Mouse (Mus musculus) cerebellum, adult (tissue): Measurements from ENCODE around the gene Ccdc188.
A peak's percentile ranks its signal among the peaks of the same experiment; 100 is the strongest.
"Not testable (repeated sequence)": the region's sequence is repeated elsewhere in the genome, so short reads cannot be mapped to it uniquely, and the experiment has no call there.

Experiments
- ATAC-seq: cut with Nextera tagmentation; 2 replicates; pipeline ENCODE4 v1.9.2; 2017; ENCODE audit warnings: mild to moderate bottlenecking, moderate library complexity, mixed read lengths; ENCODE audit not compliant: insufficient number of reproducible peaks, low FRiP score, low TSS enrichment

Ccdc188 gene

DNA sequence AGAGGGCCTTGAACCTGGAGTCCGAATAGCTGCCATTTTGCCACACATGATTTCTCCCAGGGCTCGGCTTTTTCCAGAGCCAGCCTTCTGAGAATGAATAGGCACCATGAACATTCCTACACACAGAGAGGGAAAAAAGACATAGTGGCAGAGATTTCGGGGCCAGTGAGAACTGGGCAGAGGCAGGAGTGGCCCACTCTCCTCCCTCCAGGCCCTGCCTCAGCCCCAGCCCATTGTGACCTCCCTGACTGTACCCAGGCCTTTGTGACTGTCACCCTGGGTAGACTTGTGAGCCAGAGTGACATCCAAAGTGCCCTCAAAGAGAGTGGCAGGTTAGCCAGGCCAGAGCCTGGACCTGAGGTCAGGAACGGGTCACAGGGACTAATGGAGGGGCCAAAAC, at the start of gene Ccdc188:
TSS of gene Ccdc188 (plus strand) at position 301 of the 400 bp plus-strand sequence.
- no peak for ATAC-seq

DNA sequence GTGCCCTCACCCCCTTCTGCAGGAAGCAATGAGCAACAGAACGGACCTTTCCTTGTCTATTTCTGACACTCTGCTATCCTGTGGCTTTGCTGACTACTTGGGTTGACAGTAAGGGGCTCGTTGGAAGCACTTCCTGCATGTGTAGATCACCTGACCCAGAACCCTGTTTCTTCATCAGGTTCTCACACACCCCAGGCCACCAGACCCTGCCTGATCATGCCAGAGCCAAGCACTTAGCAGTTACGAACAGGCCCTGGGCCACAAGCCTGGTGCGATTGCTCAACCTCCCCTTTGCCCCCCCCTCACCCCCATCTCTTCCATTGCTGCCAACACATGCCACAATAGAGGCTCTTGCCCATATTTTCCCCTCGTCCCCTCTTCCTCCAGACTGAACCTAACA, 48.5 kb upstream of the Ccdc188 start:
- ATAC-seq, result no peak

DNA sequence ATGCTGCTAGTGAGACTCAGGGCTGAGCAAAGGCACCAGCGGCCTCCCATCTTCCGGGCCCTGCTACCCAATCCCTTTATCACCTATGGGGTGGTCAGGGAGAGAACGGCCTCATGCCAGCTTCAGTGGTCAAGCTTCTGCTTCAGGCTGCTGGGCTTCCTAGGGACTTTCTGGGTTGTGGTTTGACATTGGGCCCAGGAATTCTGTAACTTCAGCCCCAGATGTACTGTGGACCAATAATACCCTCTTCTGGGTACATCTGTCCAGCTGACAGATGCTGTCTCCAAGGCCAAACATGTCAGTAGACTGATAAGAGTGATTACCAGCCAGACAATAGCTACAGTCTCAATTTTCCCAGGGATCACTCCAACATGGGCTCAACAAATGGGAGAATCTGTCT, 47.9 kb upstream of the Ccdc188 start:
- ATAC-seq, result no peak

DNA sequence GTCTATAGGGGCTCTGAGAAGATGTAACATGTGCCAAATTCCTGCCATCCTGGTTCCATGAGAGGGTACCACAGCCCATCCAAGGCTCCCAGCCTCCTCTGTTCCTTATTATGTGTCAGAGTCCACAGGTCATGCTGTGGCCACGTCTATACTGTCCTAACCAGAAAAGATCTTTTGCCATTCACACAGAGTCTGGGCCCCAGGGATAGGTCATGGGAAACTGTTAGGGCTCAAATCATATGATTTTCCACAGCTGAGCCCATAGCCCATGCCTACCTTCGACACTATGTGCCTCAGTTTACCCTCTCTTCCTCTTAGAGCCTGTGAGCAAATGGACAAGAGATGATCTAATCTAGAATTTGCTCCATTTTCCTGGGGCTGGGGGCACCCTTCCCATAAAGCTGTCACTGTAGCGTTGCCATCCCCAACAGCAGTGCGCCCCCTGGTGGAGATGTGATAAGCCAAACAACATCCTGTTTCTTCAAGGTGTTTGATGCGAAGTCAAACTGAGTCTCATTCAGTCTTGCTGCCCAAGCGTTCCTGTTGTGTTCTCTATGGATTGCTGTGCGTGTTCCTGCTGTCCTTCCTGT, 45.3 kb upstream of the Ccdc188 start:
- peak; percentile 9; the same call in 1 of the 2 replicates for ATAC-seq

DNA sequence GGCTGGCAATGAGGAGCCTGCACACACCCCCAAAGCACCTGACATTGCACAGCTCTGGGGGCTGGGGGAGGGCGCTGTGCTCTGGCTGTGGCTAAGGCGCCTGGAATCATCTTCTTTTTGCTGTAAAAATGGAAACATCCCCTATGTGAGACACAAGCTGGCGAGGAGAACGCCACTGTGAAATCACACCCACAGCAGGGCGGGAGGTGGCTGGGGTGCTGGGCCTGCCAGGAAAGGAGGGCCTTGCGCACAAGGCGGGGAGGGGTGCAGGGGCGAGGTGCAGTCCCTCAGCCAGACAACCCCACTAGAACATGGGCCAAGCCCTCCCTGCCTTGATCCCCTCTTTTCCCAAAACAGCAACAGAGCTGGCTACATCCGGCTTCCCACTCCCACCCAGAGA, 44.4 kb upstream of the Ccdc188 start:
- no peak for ATAC-seq

DNA sequence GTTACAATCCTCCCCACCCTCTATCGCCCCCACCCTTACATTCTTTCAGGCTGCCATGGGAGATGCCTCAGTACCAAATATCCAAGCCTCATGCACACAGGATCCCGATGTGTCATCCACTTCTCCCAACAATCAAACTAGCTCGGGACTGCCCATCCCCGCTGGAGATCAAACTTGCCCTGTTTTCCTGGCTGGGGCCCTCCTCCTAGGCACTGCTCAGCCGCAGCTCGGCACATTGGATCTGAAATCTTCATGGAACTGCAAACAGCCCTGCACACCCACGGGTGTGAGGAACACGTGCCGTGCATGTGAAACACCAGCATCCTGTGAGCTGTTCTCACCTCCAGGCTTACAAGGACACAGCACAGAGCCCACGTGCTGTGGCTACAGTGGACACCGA, 43.9 kb upstream of the Ccdc188 start:
- no peak for ATAC-seq

DNA sequence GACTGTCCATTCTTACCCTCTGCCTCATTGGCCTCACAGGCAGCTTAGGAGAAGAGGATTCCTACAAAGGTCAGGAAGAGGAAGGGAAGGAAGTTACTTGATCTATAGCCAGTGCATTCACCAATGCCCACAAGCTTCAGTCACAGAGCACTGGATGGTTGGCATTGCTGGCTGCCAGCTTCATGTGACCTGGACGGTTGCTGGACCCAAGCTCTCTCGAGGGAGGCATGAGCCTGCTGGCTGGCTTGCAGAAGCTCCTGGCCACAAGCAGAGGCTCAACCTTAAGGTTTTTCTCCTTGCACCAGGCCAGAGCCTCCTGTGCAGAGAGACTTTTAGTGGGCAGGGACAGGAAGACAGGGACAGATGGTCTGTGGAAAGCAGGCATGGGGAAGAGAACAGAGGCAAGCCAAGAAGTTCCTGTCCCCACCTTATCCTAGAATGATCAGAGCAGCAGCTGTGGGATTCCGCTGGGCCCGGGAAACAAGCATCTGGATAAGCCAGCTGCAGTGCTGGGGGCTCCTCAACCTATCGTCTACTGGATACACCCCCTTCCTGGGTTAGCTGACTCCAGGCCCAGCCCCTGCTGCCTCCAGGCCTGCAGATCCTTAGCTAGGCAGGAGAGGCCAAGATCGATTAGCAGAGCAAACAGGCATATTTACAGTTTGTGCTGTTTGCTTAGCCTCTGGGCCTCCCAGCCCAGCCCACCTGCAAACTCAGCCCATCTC, 41.7 kb upstream of the Ccdc188 start:
- no peak for ATAC-seq

DNA sequence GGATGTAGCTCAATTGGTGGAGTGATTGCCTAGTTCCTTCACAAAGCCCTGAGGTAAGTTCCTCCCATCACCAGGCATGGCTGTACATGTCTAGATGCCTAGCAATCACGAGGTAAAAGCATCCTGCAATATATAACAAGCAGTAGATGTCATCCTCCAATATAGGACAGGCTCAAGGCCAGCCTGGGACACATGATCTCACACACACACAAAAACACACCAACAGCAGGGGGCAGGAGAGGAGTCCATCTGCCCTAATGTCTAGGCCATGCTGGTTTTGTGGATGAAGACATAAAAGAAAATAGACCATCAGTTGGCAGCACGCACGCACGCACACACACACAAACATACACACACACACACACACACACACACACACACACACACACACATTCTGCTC, 40.9 kb upstream of the Ccdc188 start:
- ATAC-seq, result no peak

DNA sequence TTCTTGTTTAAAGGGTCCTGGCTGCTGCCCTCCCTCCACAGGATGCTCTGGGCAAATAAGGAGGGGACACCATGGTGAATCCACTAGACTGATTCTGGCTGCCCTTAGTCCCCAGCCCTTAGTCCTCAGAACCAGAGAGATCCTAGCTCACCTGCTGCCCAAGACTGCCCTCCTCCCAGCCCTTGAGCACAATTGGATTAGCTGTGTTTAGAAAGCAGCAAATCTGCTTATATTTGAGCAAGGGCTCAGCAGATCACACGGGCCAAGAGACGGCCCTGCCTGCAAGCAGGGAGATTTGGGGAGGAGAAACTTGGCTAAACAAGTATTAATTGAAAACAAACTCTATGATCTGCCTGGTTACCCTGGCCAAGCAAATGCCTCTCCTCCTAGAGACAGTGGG, 38.1 kb upstream of the Ccdc188 start:
- no peak for ATAC-seq

DNA sequence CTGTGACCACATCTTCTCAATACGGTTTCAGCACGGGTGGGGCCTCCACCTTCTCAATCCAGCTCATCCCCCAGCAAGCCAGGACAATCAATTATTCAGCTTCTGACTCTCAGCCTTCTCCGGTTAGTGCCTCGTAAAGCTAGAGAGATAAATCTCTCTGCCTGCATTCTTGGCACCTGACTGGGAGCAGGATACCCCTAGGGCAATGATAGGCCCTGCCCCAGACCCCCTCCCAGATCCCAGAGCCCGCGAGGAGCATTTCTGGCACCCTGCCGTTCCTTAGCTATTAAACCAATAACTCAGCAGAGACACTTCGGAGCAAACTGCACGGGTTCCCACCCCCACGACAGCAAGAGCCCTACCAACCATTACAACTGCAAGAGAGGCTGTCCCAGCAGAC, 36.3 kb upstream of the Ccdc188 start:
- ATAC-seq, result no peak

DNA sequence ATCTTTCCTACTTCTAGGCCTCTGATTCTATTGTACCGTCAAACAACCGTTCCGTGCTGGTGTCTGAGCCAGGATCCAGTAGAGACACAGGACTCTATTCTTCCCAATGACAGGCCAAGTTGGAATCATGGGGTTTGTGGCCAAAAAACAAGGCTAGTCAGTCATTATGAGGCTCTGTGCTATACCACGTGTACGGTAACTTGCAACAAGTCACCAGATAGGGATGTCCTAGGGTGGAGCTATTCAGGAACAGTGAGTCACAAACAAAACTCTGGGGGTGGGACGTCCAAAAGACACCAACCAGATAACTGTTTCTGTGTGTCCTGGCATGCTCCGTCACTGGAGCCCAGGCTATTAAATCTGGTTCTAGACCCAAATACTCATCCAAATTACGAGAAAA, 34.9 kb upstream of the Ccdc188 start:
- no peak for ATAC-seq

DNA sequence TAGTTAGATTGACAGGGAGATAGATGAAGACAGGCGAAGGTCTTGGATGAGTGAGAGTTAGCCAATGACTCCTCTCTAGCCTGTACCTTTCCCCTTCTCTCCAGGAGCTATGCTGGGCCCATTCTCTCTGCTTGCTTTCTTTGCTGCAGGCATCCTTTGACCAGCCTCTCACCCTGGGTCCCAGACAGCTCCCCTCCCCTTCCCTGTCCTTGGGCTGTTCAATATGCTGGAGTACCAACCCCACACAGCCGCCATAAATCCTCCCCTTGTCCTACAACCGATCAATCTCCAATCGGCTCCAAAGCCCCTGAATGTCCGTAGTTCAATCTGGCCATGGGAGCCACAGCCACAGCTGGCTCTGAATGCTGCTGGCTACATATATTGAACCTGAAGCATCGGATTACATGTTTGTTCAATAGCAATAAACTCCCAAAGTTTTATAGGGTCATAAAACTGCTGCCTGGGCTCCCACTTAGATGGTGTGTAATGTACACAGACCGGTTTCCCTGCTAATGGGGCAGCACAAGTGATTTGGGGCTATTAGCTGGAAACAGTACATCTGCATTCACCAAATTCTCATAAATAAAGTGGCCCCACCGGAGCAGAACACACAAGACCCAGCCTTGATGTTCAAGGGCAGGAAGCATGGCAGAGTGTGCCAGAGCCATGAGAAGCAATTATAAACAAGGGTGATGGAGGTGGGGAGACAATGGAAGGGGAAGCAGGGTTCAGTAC, 31.8 kb upstream of the Ccdc188 start:
- ATAC-seq, result no peak

DNA sequence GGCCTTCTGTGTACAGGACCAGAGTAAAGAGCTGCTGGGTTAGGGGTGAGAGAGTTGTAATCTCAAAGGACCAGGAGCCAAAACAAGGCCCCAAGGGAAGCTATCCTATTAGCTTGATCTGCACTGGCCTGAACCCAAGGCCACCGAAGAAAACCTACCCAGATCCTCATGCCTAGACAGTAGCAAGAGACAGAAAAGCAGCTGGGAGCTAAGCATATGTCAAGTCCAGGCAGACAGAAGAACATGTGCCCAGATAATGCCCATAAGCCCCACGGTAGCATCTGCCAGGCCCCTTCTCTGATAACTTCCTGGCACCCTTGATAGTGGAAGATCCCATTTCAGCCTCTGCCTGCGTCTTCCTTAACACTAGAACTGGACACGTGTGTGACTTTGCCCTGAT, 30.9 kb upstream of the Ccdc188 start:
- no peak for ATAC-seq

DNA sequence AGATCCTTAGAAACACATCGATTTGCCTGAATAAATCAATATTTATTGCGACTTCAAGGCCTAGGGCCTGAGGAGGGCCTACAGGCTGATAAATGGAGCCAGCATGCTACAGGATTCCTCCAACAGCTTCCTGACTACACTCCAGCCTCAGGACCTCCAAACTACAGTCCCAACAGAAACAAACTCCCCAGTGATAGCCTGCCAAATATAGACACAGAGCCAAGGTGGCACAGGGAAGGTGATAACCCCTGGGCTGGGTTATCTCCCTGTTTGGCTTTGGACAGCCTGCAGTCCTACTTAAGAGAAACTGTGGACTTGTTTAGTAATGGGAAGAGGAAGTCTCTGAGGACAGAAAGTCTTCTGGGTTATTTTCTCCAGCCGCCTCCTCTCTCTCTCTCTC, 30.5 kb upstream of the Ccdc188 start:
- no peak for ATAC-seq

DNA sequence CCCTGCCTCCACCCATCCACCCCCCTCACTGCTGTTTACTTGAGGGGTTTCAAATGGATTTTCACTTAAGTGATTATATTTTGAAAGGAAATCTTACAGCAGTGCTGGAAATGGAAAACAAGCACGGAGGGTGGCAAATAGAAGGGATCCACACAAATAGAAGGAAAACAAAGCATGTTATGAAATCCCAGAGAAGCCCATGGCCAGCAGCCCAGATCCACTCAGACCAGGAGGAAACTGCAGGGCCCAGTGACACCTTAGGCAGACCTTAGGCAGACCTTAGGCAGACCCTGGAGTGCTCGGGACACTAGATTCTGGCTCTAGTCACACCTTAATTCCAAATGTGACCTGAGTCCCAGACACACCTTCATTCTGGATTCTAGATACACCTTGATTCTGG, 26.7 kb upstream of the Ccdc188 start:
- no peak for ATAC-seq

DNA sequence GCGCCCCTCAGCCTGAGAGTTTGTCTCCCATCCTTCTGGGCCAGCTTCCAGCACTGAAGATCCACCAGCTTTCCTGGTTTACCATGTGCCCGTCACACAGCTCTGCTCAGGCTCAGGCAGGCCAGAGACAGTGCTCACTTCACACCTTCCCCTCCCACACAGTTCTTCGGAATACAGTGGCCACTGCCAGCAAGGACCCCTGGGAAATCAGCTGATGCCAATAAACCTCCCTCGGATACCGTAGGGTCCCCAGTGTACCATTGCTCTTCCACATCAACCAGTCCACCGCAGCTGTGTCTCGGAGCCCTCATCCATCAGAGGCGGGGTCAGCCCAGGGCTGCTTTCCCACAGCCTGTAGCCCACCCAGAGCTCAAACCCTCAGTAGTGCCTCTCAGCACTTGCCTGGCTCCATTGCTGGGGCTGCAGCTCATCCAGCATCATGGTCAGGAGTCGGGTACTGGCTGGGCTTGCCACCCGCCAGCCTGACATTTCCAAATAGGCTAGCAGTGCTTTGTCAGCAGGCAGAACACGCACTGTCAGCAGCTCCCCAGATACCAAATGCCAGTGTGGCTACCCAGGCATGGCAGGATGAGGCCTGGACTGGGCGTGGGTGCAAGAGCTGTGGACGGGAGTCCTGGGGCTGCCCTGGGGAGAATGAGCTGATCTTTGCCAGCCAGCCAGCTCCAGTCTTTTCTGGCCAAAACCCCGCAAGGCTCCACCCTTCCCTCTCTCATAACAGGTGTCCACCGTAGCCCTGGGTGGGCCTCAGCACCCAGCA, 23.3 kb upstream of the Ccdc188 start:
- no peak for ATAC-seq

DNA sequence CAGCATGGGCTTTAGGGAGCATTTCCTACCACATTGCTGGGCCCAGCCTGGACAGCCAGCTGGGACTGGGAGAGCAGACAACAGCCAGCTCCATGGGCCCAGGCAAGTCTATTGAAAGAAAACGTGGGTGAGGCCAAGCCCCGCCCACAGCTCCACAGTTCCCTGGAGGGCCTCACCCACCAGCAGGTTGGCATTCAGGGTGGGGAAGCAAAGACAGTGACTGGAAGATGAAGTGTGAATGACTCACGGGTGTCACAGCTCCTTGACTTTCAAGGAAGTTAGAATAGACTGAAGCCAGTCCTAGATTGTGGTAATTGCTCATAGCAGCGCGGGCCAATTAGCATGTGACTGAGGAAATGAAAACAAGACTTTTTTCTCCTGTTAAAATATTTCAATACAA, 22.6 kb upstream of the Ccdc188 start:
- no peak for ATAC-seq

DNA sequence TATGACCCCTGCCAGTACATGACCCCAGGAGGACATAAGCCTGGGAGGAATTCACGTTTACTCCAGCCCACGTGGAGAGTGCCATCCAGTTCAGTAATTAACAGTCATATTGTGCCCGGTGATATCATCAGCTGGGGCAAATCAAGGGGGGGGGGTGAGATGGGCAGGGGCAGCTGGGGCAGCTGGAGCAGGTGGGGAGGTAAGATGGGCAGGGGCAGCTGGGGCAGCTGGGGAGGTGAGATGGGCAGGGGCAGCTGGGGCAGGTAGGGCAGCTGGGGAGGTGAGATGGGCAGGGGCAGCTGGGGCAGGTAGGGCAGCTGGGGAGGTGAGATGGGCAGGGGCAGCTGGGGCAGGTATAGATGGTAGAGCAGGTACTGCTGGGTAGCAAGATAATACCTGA, 22.1 kb upstream of the Ccdc188 start:
- ATAC-seq, result not testable (repeated sequence)

DNA sequence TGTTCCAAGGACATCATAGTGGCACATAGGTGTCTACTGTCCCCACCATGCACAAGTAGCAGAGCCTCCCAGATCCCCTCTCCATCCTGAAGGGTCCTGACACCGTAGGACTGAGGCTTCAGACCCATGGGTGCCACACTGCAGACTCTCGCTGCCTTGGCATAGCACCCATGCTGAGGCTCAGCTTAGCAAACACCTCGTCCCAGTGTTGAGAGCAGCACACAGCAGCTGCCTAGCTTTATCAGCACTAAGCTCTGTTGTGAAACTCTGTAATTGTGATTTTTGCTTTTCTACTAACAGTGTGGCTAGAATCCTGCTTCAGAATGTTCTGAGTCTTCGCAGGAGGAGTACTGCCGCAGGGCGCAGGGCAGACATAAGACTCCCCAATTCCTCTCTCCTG, 19.8 kb upstream of the Ccdc188 start:
- ATAC-seq, result no peak

DNA sequence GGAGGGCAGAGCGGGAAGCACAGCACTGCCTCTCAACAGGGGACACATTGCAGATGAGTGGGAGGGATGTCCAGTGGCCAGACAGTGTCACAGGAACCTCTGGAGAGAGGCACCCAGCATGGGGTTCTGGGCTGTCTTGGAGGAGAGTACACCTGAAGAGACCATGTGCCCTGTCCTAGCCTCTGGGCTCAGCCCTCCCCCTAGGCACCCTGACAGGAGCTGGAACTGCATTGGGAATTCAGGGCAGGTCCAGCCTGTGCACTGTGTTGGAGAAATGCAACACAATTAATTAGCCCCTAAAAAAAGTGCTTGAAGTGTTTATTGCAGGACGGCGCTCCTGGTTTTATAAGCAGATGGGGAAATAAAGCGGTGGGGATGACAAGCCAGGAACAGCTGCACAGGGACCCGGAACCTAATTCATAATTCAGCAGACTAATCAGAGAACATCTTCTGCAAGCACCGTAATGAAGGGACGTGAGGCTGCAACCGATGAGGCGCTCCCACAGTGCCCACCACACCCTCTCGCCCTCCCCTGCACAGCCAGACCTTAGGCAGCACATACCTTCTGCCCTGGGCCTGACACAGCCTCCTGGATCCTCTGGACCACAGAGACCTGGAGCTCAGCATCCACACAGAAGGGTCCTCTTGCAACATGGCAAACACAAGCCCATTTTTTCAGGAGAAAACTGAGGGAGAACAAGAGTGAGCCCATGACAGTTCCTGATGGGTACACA, 19.1 kb upstream of the Ccdc188 start:
- ATAC-seq, result no peak
